Mouse (Mus musculus) stomach, postnatal 0 days (tissue): ENCODE results near the gene Pdpr. TPM values are rescaled to one million over a fixed set of nuclear protein-coding genes. Genes with fewer than 3 reads are reported as not detected.
A peak's percentile ranks its signal among the peaks of the same experiment; 100 is the strongest.
"Not testable (repeated sequence)": the region's sequence is repeated elsewhere in the genome, so short reads cannot be mapped to it uniquely, and the experiment has no call there.

ENCODE experiments used
- ATAC-seq: fragments of 200-750 bp; cut with Nextera tagmentation; 2 replicates; pipeline ENCODE4 v1.8.0; 2017; ENCODE audit not compliant: low FRiP score, low TSS enrichment
- DNase-seq: peaks from one replicate; pipeline ENCODE4 v3.0.0-alpha.2; 2016; ENCODE audit warnings: low spot score
- H3K27ac ChIP-seq: fragments of 300-500 bp; sonication (generic); replicated peaks from 2 replicates; pipeline ENCODE4 v1.5.1; 2014; ENCODE audit warnings: mild to moderate bottlenecking, control low read depth
- H3K27me3 ChIP-seq: fragments of 300-500 bp; sonication (generic); 2 replicates; pipeline ENCODE4 v1.6.1; 2014; ENCODE audit warnings: low read length; ENCODE audit not compliant: control insufficient read depth, insufficient read depth
- H3K36me3 ChIP-seq: fragments of 300-500 bp; sonication (generic); 2 replicates; pipeline ENCODE4 v1.6.1; 2014; ENCODE audit warnings: low read length, mixed read lengths; ENCODE audit not compliant: control insufficient read depth, insufficient read depth
- H3K4me1 ChIP-seq: fragments of 300-500 bp; sonication (generic); replicated peaks from 2 replicates; pipeline ENCODE4 v1.6.1; 2014; ENCODE audit warnings: antibody characterized with exemption; ENCODE audit not compliant: control insufficient read depth, insufficient read depth
- H3K4me2 ChIP-seq: fragments of 300-500 bp; sonication (generic); replicated peaks from 2 replicates; pipeline ENCODE4 v1.6.1; 2014; ENCODE audit warnings: low read depth, mild to moderate bottlenecking, control low read depth, moderate library complexity
- H3K4me3 ChIP-seq: fragments of 300-500 bp; sonication (generic); 2 replicates; pipeline ENCODE4 v1.5.1; 2014; ENCODE audit warnings: low read depth, low read length, control low read depth
- H3K9ac ChIP-seq: fragments of 300-500 bp; sonication (generic); 2 replicates; pipeline ENCODE4 v1.6.1; 2014; ENCODE audit warnings: mild to moderate bottlenecking, low read length, control low read depth, mixed read lengths
- H3K9me3 ChIP-seq: fragments of 300-500 bp; sonication (generic); 2 replicates; pipeline ENCODE4 v1.6.1; 2016; ENCODE audit warnings: low read length; ENCODE audit not compliant: control insufficient read depth
- CTCF ChIP-seq: IDR thresholded peaks from 2 replicates; pipeline ENCODE4 v1.5.1; 2016; ENCODE audit warnings: antibody characterized with exemption, low read depth, mild to moderate bottlenecking, moderate library complexity
- EP300 ChIP-seq: optimal IDR thresholded peaks from 2 replicates; pipeline ENCODE3; 2016; ENCODE audit warnings: antibody characterized with exemption
- WGBS: fragments of 180-500 bp; shearing (Covaris S2); extraction: QIAGEN DNeasy Blood & Tissue Kit; methylation state at CpG from one replicate; pipeline ENCODE4 v1.1.7; 2014; 5-methylcytosine and 5-hydroxymethylcytosine counted together
- polyA plus RNA-seq: library from polyadenylated mRNA; unstranded; fragments of >200 nt; fragmentation: Nextera tagmentation; extraction: Ambion mirVana; gene quantifications from 2 replicates; pipeline ENCODE4 v1.2.1, GENCODE M21; 2015

Pdpr gene
- polyA plus RNA-seq, 1 experiment from 2014 or later, result 5.8 TPM

- H3K27ac ChIP-seq, result no peak overlapping the region
- ATAC-seq, result peak; percentile 72
These were observed 32.2 kb upstream of the Pdpr start for GRCm38 (mm10) chr8:111062072-111062757.

GRCm38 (mm10) chr8:111062893-111063292 lies 31.5 kb upstream of the Pdpr start:
- no peak overlapping the region for H3K4me3 ChIP-seq
- WGBS, result 54% methylated on average over 2 of the region's 2 CpGs
- H3K4me2 ChIP-seq, result no peak overlapping the region; the same call in 1 of the 2 replicates
- no peaks in the 10 kb centered on the region for H3K36me3 ChIP-seq
- H3K27me3 ChIP-seq, result no peaks in the 10 kb centered on the region
- ATAC-seq (no peak), DNase-seq (no peak)
- H3K4me1 ChIP-seq, result no peaks in the 10 kb centered on the region
- TF ChIP-seq EP300 (no peak), CTCF (no peak)
- no peaks in the 10 kb centered on the region for H3K9me3 ChIP-seq
- H3K9ac ChIP-seq, result no peak overlapping the region
- H3K27ac ChIP-seq, result no peak overlapping the region

More at GRCm38 (mm10) chr8:111062072-111062757, 32.2 kb upstream of the Pdpr start:
- Histone ChIP-seq H3K4me1 (peaks cover 3% of the 10 kb centered on the region; the same call in 1 of the 2 replicates), H3K4me3 (peak overlapping the region; percentile 59), H3K36me3 (no peaks in the 10 kb centered on the region), H3K9ac (peak overlapping the region; percentile 51), H3K27me3 (no peaks in the 10 kb centered on the region), H3K4me2 (peak overlapping the region; percentile 70), H3K9me3 (no peaks in the 10 kb centered on the region)
- peak; percentile 84 for DNase-seq
- TF ChIP-seq CTCF, result no peak; the same call in 1 of the 2 replicates
- no peak for TF ChIP-seq EP300
- WGBS, result under 1% methylated on average over 27 of the region's 27 CpGs

- no peak overlapping the region for H3K4me3 ChIP-seq
- H3K27ac ChIP-seq, result no peak overlapping the region
- H3K9me3 ChIP-seq, result no peaks in the 10 kb centered on the region
- H3K4me1 ChIP-seq, result no peaks in the 10 kb centered on the region
- no peak overlapping the region for H3K4me2 ChIP-seq
- H3K36me3 ChIP-seq, result no peaks in the 10 kb centered on the region
- DNase-seq (no peak), ATAC-seq (no peak)
- 56% methylated on average over 4 of the region's 4 CpGs for WGBS
- no peak for TF ChIP-seq EP300
- TF ChIP-seq CTCF, result no peak
- no peak overlapping the region for H3K9ac ChIP-seq
- no peaks in the 10 kb centered on the region for H3K27me3 ChIP-seq
These were observed 28.1 kb upstream of the Pdpr start for GRCm38 (mm10) chr8:111066308-111066707.

GRCm38 (mm10) chr8:111067439-111067838 lies 27.0 kb upstream of the Pdpr start:
- H3K36me3 ChIP-seq, result no peaks in the 10 kb centered on the region
- no peak overlapping the region for H3K4me2 ChIP-seq
- WGBS, result 23% methylated on average over 10 of the region's 10 CpGs
- DNase-seq (peak; percentile 50), ATAC-seq (no peak)
- no peak overlapping the region for H3K27ac ChIP-seq
- TF ChIP-seq CTCF (no peak), EP300 (no peak)
- H3K4me3 ChIP-seq, result no peak overlapping the region
- H3K9ac ChIP-seq, result no peak overlapping the region
- H3K9me3 ChIP-seq, result no peaks in the 10 kb centered on the region
- no peaks in the 10 kb centered on the region for H3K27me3 ChIP-seq
- no peaks in the 10 kb centered on the region for H3K4me1 ChIP-seq

GRCm38 (mm10) chr8:111068660-111069059 lies 25.8 kb upstream of the Pdpr start:
- not testable (repeated sequence) for H3K9me3 ChIP-seq, H3K4me2 ChIP-seq, ATAC-seq, H3K36me3 ChIP-seq, H3K4me3 ChIP-seq, H3K9ac ChIP-seq, H3K4me1 ChIP-seq, H3K27ac ChIP-seq, H3K27me3 ChIP-seq, DNase-seq
- WGBS, result 93% methylated on average over 9 of the region's 9 CpGs

GRCm38 (mm10) chr8:111075926-111076325 lies 18.5 kb upstream of the Pdpr start:
- TF ChIP-seq EP300 (no peak), CTCF (no peak)
- Histone ChIP-seq H3K27me3 (no peaks in the 10 kb centered on the region), H3K36me3 (no peaks in the 10 kb centered on the region), H3K4me3 (no peak overlapping the region), H3K9ac (no peak overlapping the region), H3K4me1 (no peaks in the 10 kb centered on the region), H3K27ac (no peak overlapping the region), H3K4me2 (no peak overlapping the region), H3K9me3 (no peaks in the 10 kb centered on the region)
- WGBS, result 79% methylated on average over 3 of the region's 3 CpGs
- DNase-seq (no peak), ATAC-seq (no peak)
